Mouse (Mus musculus) right cerebral cortex, adult 18-20 months (tissue): ENCODE data around the gene Cep290.
"Not testable (repeated sequence)": the region's sequence is repeated elsewhere in the genome, so short reads cannot be mapped to it uniquely, and the experiment has no call there.

Experiments used
- DNase-seq: peaks from one replicate; pipeline ENCODE4 v3.0.0; 2022; ENCODE audit warnings: mixed read lengths

Cep290 gene

DNA sequence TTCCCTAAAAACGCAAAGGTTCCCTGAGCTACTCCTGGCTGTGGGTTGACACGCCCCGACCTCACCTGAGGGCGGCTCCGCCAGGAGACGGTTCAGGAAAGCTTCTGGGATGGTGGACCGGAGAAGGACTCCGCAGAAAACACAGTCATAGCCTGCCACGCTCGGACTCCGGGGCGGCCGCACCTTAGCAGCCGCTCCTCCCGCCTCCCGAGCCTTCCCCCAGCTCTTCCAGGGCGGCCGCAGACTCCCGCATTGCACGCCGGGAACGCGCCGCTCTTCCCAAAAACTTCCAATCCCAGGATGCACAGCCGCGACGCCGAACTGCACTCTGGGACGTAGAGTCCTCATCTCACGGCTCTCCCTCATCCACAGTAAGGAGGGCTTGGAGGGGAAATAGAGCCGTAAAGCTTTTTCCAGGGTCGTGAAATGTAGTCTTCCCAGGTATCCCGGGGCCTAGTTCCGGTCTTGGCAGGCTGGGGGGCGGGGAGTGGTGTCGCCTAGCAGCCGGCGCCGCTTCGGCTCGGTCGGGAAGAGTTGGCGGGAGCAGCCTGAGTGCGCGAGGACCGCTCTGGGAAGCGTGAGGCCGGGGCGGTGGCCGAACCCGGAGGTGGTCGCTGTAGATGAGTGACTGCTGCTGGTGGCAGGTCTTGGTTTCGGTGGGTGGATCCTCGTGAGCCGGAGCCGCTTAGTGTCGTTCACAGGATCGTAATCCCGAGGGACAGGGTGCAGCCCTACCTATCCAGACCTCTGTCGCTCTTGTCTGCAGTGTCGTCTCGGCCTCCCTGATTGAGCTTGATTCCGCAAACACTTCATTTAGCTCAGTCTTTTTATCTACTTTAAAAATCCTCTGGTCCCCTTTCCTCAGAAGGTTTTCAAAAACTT is at the start of gene Cep290, which contains the start of gene Tmtc3:
Cep290 (plus strand) TSS at position 462 of the 882 bp plus-strand sequence.
Tmtc3 (minus strand) TSS at position 254 of the 882 bp plus-strand sequence.
- DNase-seq, result peak; percentile 98

GRCm38 (mm10) chr10:100449394-100449793 is 38.0 kb upstream of the Cep290 start:
- no peak for DNase-seq

DNA sequence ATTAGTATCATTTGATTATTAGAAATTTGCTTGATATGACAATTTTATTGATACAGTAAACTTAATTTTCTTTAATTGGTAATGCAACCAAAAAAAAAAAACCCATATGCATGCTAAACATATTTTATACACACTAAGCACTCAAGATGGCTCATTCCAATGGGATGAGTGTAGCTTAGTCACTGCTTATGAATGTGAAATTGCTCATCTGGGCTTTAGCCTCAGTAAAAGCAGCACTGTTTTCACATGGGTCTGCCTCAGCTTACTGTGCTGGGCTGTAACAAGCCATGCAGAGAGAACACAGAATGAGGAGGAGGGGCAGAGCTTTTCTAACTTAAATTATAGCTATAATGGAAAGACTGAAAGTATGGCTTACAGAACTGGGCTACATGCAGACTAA is 26.8 kb upstream of the Cep290 start:
- DNase-seq, result no peak

DNA sequence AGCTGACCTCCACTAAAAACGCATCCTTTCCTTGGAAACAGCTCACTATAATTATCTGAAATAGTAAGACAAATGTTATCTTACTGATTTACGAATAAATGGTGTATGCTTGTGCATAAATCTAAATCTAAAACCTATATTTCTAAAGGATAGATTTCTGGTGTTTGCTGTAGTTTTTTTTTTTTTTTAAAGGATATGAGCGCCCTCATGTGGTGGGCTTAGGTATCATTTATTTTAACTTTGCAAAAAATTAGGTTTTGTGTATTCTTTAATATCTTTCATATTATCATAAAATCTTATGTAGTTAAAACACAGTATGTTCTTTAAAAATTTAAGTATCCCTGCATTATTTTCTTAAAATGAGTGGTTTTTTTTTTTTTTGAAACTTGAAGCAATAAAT is 12.3 kb upstream of the Cep290 start:
- DNase-seq, result no peak

GRCm38 (mm10) chr10:100479538-100479937 is 7.8 kb upstream of the Cep290 start:
- no peak for DNase-seq

- DNase-seq, result no peak
Observed at GRCm38 (mm10) chr10:100486701-100487096, 659 bp upstream of the Cep290 start.

GRCm38 (mm10) chr10:100491916-100492315 is 4.6 kb downstream of the Cep290 start:
- DNase-seq, result no peak

- no peak for DNase-seq
Observed at GRCm38 (mm10) chr10:100498309-100498708, 11.0 kb downstream of the Cep290 start.

- DNase-seq, result no peak
Observed at GRCm38 (mm10) chr10:100508170-100508569, 20.8 kb downstream of the Cep290 start.

- DNase-seq, result no peak
Observed at GRCm38 (mm10) chr10:100521617-100522016, 34.3 kb downstream of the Cep290 start.

DNA sequence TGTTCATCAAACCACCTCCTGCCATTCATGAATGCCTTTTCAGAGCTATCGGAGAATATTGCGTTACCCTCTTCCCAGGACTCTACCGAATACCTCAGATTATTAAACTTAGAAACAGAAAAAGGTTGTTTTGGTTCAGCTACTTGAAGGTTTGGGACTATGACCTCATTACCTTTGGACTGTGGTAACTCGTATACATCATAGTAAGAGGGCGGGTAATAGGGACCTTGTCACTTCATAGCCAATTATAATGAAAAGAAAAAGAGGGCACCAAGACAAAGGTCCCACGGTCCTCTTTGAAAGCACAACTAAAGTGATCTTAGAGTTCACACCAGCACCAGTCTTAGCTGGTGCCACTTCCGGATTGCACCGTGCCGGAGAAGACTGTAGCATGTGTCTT is 35.0 kb downstream of the Cep290 start:
- DNase-seq, result no peak

GRCm38 (mm10) chr10:100524499-100525390 is 37.4 kb downstream of the Cep290 start:
- DNase-seq, result no peak

- DNase-seq, result no peak
Observed at GRCm38 (mm10) chr10:100556566-100557175, 69.3 kb downstream of the Cep290 start.

DNA sequence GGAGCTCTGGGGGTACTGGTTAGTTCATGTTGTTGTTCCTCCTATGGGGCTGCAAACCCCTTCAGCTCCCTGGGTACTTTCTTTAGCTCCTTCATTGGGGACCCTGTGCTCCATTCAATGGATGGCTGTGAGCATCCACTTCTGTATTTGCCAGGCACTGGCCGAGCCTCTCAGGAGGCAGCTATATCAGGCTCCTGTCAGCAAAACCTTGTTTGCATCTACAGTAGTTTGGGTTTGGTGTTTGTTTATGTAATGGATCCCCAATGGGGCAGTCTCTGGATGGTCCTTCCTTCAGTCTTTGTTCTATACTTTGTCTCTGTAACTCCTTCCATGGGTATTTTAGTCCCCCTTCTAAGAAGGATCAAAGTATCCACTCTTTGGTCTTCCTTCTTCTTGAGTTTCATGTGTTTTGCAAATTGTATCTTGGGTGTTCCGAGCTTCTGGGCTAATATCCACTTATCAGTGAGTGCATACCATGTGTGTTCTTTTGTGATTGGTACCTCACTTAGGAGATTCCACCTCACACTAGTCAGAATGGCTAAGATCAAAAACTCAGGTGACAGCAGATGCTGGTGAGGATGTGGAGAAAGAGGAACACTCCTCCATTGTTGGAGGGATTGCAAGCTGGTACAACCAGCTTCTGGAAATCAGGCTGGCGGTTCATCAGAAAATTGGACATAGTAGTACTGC is 73.0 kb downstream of the Cep290 start:
- not testable (repeated sequence) for DNase-seq

DNA sequence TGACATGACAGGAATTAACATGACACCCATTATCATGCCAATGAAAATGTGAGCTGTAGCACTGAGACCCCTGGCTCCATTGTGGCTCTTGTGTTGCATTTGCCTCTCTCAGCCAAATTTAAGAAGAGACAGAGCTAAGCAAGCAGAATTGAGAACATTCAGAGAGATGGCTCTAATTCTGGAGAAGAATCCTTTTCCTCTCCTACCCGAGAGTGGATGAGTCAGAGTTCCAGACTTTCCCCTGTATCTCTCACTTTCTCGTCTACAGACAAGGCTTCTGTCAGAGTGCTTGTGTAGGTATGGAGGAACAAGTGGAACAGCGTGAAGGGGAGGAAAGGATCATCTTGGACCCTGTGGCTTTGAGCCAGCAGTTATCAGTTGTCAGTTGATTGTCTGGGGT is 76.8 kb downstream of the Cep290 start:
- no peak for DNase-seq

GRCm38 (mm10) chr10:100571707-100572106 is 84.3 kb downstream of the Cep290 start:
- DNase-seq, result peak; percentile 32

- no peak for DNase-seq
Observed at GRCm38 (mm10) chr10:100574505-100575149, 87.3 kb downstream of the Cep290 start.

DNA sequence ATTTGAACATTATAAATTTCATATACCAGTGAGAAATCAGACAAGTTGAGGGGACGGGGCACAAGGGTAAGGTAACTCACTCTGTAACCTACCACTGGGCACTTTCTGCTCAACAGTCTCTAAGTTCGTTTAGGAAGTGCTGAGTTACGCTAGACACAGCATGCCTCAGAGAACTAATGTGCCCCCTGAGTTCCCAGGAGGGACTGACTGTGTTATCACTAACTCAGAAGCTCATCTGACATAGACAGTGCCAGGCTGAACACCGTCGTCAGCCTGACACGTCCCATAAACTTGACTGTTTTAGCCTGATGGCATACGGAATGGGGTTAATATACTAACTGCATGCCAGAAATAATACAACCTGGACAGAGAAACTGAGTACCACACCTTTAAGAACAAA is 87.9 kb downstream of the Cep290 start:
- no peak for DNase-seq

- DNase-seq, result no peak
Observed at GRCm38 (mm10) chr10:100584178-100584577, 96.8 kb downstream of the Cep290 start.

DNA sequence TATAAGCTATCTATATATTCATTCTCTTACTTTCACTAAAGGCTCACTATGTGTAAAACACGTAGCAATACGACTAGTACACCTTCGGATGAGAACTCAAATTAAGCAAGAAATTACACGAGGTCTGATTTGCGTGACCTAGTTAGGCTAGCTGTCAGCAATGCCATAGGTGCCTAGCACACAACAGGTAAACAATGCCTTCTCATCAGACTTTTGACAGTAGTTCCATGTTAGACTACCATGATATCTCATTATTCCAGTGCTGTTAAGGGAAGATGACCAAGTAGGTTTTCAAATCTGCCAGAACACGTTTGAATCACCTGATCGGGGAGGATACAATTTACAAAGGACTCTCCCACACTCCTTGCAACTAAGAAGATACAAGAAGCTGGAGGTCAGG is 101.2 kb downstream of the Cep290 start:
- no peak for DNase-seq

GRCm38 (mm10) chr10:100588932-100589388 is 101.6 kb downstream of the Cep290 start:
- peak; percentile 92 for DNase-seq

DNA sequence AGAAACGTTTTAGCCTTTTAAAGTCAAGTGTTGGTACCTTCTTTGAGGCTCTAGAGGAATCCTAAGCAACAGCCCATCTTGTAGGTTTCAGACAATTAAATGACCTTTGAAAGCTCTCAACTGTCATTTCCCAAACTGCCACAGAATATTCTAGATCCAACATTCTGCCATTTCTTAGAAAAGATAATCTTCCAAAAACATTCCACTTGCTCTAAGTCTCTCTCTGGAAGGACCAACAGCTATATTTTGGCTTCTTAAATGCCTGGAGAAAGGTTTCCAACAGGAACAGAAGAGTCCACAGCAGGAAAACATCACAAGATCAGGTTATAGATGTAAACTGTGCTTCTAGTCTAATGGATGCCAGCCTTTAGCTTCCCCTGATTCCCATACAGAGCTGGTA is 103.0 kb downstream of the Cep290 start, which contains the start of the genes 4930430F08Rik and 1700017N19Rik:
4930430F08Rik (minus strand) TSS at position 101 of the 400 bp plus-strand sequence.
1700017N19Rik (plus strand) TSS at position 162 of the 400 bp plus-strand sequence.
- no peak for DNase-seq
